Mouse (Mus musculus) thymus, postnatal 10 days (tissue): ENCODE data around the gene Cep68.
A peak's percentile ranks its signal among the peaks of the same experiment; 100 is the strongest.
"Not testable (repeated sequence)": the region's sequence is repeated elsewhere in the genome, so short reads cannot be mapped to it uniquely, and the experiment has no call there.

Source experiments
- DNase-seq, 2 experiments: peaks; one replicate each; pipeline ENCODE4 v3.0.0; 2021; ENCODE audit warnings: low spot score in 2 of 2

Gene Cep68

GRCm38 (mm10) chr11:20242366-20243056 lies 6.7 kb downstream of the Cep68 start:
- DNase-seq = no peak

GRCm38 (mm10) chr11:20241311-20241710 lies 7.9 kb downstream of the Cep68 start:
- DNase-seq = no peak

- no peak for DNase-seq
Observed at GRCm38 (mm10) chr11:20240331-20240730, 8.9 kb downstream of the Cep68 start.

GRCm38 (mm10) chr11:20239279-20239861 lies 9.9 kb downstream of the Cep68 start:
- DNase-seq = no peak

GRCm38 (mm10) chr11:20237976-20238375 lies 11.3 kb downstream of the Cep68 start:
- no peak for DNase-seq

GRCm38 (mm10) chr11:20237018-20237417 lies 12.2 kb downstream of the Cep68 start:
- DNase-seq = no peak

- DNase-seq = peak in 1 of 2 experiments; percentile 19
Observed at GRCm38 (mm10) chr11:20234233-20234632, 15.0 kb downstream of the Cep68 start.

- DNase-seq = no peak
Observed at GRCm38 (mm10) chr11:20232016-20232755, 17.0 kb downstream of the Cep68 start.

GRCm38 (mm10) chr11:20231128-20231878 lies 17.9 kb downstream of the Cep68 start:
- DNase-seq = no peak

- no peak for DNase-seq
Observed at GRCm38 (mm10) chr11:20230286-20230685, 18.9 kb downstream of the Cep68 start.

GRCm38 (mm10) chr11:20229311-20229710 lies 19.9 kb downstream of the Cep68 start:
- no peak for DNase-seq

- no peak for DNase-seq
Observed at GRCm38 (mm10) chr11:20228666-20229065, 20.6 kb downstream of the Cep68 start.

- no peak for DNase-seq
Observed at GRCm38 (mm10) chr11:20225938-20226337, 23.3 kb downstream of the Cep68 start.

GRCm38 (mm10) chr11:20224196-20224595 lies 25.0 kb downstream of the Cep68 start:
- DNase-seq = no peak

GRCm38 (mm10) chr11:20221671-20222070 lies 27.6 kb downstream of the Cep68 start:
- DNase-seq = not testable (repeated sequence)

GRCm38 (mm10) chr11:20217227-20217626 lies 32.0 kb downstream of the Cep68 start:
- no peak for DNase-seq

- no peak for DNase-seq
Observed at GRCm38 (mm10) chr11:20216415-20216814, 32.8 kb downstream of the Cep68 start.

GRCm38 (mm10) chr11:20214779-20215178 lies 34.5 kb downstream of the Cep68 start:
- peak in 1 of 2 experiments; percentile 28 for DNase-seq

- no peak for DNase-seq
Observed at GRCm38 (mm10) chr11:20211838-20212237, 37.4 kb downstream of the Cep68 start.

- no peak for DNase-seq
Observed at GRCm38 (mm10) chr11:20207589-20207988, 41.6 kb downstream of the Cep68 start.

GRCm38 (mm10) chr11:20206626-20207223 lies 42.5 kb downstream of the Cep68 start:
- DNase-seq = no peak

- no peak for DNase-seq
Observed at GRCm38 (mm10) chr11:20205538-20205937, 43.7 kb downstream of the Cep68 start.
